Mouse (Mus musculus): ENCODE data around the gene Spic.

DNA sequence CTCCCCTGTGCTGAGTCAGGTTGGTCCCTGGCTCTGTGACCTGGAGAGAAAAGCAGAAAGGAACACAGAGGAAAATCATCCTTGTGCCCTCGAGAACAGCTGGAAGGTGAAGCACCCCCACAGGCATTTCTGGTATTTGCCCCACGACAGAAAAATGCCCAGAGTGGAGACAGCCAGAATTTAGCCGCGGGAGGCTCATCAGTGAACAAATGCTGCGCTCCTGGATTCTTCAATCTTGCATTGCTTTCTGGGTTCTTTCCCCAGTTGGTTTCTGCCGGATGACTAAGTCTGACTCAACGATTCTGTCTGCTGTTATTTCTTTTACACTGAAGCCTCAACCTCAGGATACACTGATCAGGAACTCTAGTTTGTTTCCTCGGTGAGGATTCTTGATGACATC lies 43.4 kb upstream of the Spic start:
- no peak for TF ChIP-seq GATA1 (IDR thresholded peaks at IDR 0.05; ENCODE audit: low read length)
- TF ChIP-seq TAL1 (IDR thresholded peaks at IDR 0.05; ENCODE audit: low read length): no peak
